Mouse (Mus musculus): ENCODE results near the gene Agbl1. TPM values are rescaled to one million over a fixed set of nuclear protein-coding genes. Genes with fewer than 3 reads are reported as not detected.
"Not testable (repeated sequence)": the region's sequence is repeated elsewhere in the genome, so short reads cannot be mapped to it uniquely, and the experiment has no call there.

Gene Agbl1
- total and polyA plus RNA-seq, 2 experiments from 2014 or later = 0.15 to 0.43 TPM

DNA sequence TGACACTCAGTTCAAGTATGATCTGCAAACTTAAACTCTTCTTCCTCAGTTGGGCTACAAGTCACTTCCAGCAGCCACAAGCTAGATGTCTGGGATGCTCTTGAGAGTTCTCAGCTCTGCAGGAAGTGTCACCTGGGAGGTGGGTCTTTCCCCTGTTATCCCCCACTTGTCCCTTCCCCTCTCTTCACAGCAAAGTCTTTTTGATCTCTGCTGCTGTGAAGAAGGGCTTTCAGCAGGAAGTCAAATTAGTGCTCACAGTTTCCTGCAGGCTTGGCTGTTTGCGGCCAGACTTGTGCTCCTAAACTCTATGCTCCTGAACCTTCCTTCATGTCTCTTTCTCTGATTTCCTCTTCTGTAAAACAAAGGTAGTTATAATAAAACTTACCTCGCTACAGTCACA lies 806 bp upstream of the Agbl1 start:
- Histone ChIP-seq H3K4me2 (ENCODE audit: low read depth) (no peak overlapping the region), H3K4me3 (ENCODE audit: low read depth, low read length) (no peak overlapping the region), H3K27me3 (ENCODE audit: insufficient read depth, low read length) (no peaks in the 10 kb centered on the region), H3K27ac (ENCODE audit: low read depth, low read length) (no peak overlapping the region), H3K36me3 (ENCODE audit: insufficient read depth) (no peaks in the 10 kb centered on the region), H3K4me1 (ENCODE audit: insufficient read depth) (no peaks in the 10 kb centered on the region), H3K9me3 (ENCODE audit: low read length) (no peaks in the 10 kb centered on the region), H3K9ac (no peak overlapping the region)
- TF ChIP-seq CTCF (IDR thresholded peaks at IDR 0.05; ENCODE audit: low read depth) = no peak
- no peak for ATAC-seq
- DNase-seq = no peak
- WGBS = 64% methylated on average over 2 of the region's 2 CpGs

DNA sequence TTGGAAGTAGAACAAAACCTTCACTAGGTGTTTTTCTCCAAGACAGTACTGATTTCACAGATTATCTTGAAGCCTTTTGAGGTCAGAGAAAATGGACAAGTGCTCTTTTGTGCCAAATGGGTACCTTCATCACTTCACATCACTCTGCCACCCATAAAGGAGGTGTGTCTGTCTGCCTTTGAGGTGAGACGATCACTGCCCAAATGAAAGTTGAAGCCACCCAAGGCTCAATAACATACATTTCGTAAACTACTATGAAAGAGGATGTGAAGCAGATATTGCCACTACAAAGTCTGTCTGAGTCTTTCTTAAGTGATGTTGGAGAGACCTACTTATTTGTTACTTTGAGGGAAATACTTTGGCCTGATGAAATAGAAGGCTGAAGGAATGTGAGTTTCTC lies 4.6 kb downstream of the Agbl1 start:
- no peaks in the 10 kb centered on the region for H3K4me1 ChIP-seq (ENCODE audit: insufficient read depth)
- no peak for TF ChIP-seq CTCF (IDR thresholded peaks at IDR 0.05; ENCODE audit: low read depth)
- H3K9me3 ChIP-seq (ENCODE audit: low read length) = no peaks in the 10 kb centered on the region
- H3K4me3 ChIP-seq (ENCODE audit: low read depth, low read length) = no peak overlapping the region
- H3K4me2 ChIP-seq (ENCODE audit: low read depth) = no peak overlapping the region
- H3K27ac ChIP-seq (ENCODE audit: low read depth, low read length) = no peak overlapping the region
- H3K9ac ChIP-seq = no peak overlapping the region
- no peaks in the 10 kb centered on the region for H3K27me3 ChIP-seq (ENCODE audit: insufficient read depth, low read length)
- WGBS = 92% methylated on average over 2 of the region's 2 CpGs
- ATAC-seq (no peak), DNase-seq (no peak)
- H3K36me3 ChIP-seq (ENCODE audit: insufficient read depth) = no peaks in the 10 kb centered on the region

GRCm38 (mm10) chr7:76237497-76237896 lies 7.8 kb downstream of the Agbl1 start:
- ATAC-seq = no peak
- no peak for TF ChIP-seq CTCF (IDR thresholded peaks at IDR 0.05; ENCODE audit: low read depth)

GRCm38 (mm10) chr7:76244839-76245238 lies 15.2 kb downstream of the Agbl1 start:
- 96% methylated on average over 15 of the region's 18 CpGs for WGBS
- not testable (repeated sequence) for H3K27ac ChIP-seq (ENCODE audit: low read depth, low read length); H3K36me3 ChIP-seq (ENCODE audit: insufficient read depth); H3K27me3 ChIP-seq (ENCODE audit: insufficient read depth, low read length); H3K4me3 ChIP-seq (ENCODE audit: low read depth, low read length); H3K9me3 ChIP-seq (ENCODE audit: low read length); H3K9ac ChIP-seq; H3K4me2 ChIP-seq (ENCODE audit: low read depth); ATAC-seq; H3K4me1 ChIP-seq (ENCODE audit: insufficient read depth); DNase-seq

More at GRCm38 (mm10) chr7:76237497-76237896, 7.8 kb downstream of the Agbl1 start:
- no peaks in the 10 kb centered on the region for H3K36me3 ChIP-seq (ENCODE audit: insufficient read depth)
- no peaks in the 10 kb centered on the region for H3K27me3 ChIP-seq (ENCODE audit: insufficient read depth, low read length)
- WGBS = 82% methylated on average over 4 of the region's 4 CpGs
- no peak overlapping the region for H3K9ac ChIP-seq
- no peaks in the 10 kb centered on the region for H3K9me3 ChIP-seq (ENCODE audit: low read length)
- no peak overlapping the region for H3K27ac ChIP-seq (ENCODE audit: low read depth, low read length)
- no peak for DNase-seq
- H3K4me1 ChIP-seq (ENCODE audit: insufficient read depth) = no peaks in the 10 kb centered on the region
- H3K4me2 ChIP-seq (ENCODE audit: low read depth) = no peak overlapping the region
- H3K4me3 ChIP-seq (ENCODE audit: low read depth, low read length) = no peak overlapping the region

GRCm38 (mm10) chr7:76275061-76275460 lies 45.4 kb downstream of the Agbl1 start:
- no peaks in the 10 kb centered on the region for H3K27me3 ChIP-seq (ENCODE audit: insufficient read depth, low read length)
- DNase-seq (no peak), ATAC-seq (no peak)
- no peak overlapping the region for H3K4me3 ChIP-seq (ENCODE audit: low read depth, low read length)
- H3K4me1 ChIP-seq (ENCODE audit: insufficient read depth) = no peaks in the 10 kb centered on the region
- no peak overlapping the region for H3K27ac ChIP-seq (ENCODE audit: low read depth, low read length)
- H3K4me2 ChIP-seq (ENCODE audit: low read depth) = no peak overlapping the region
- TF ChIP-seq CTCF (IDR thresholded peaks at IDR 0.05; ENCODE audit: low read depth) = no peak
- no peaks in the 10 kb centered on the region for H3K9me3 ChIP-seq (ENCODE audit: low read length)
- H3K36me3 ChIP-seq (ENCODE audit: insufficient read depth) = no peaks in the 10 kb centered on the region
- H3K9ac ChIP-seq = no peak overlapping the region

- H3K4me1 ChIP-seq (ENCODE audit: insufficient read depth) = no peaks in the 10 kb centered on the region
- H3K9me3 ChIP-seq (ENCODE audit: low read length) = no peaks in the 10 kb centered on the region
- no peak for ATAC-seq
- no peak for TF ChIP-seq CTCF (IDR thresholded peaks at IDR 0.05; ENCODE audit: low read depth)
- H3K9ac ChIP-seq = no peak overlapping the region
- no peak overlapping the region for H3K4me2 ChIP-seq (ENCODE audit: low read depth)
- no peak overlapping the region for H3K27ac ChIP-seq (ENCODE audit: low read depth, low read length)
- WGBS = 51% methylated on average over 2 of the region's 2 CpGs
- DNase-seq = no peak
- H3K36me3 ChIP-seq (ENCODE audit: insufficient read depth) = no peaks in the 10 kb centered on the region
- H3K4me3 ChIP-seq (ENCODE audit: low read depth, low read length) = no peak overlapping the region
- H3K27me3 ChIP-seq (ENCODE audit: insufficient read depth, low read length) = no peaks in the 10 kb centered on the region
Observed at GRCm38 (mm10) chr7:76282831-76283230, 53.1 kb downstream of the Agbl1 start.

- peak; percentile 81 for TF ChIP-seq CTCF (IDR thresholded peaks at IDR 0.05; ENCODE audit: low read depth)
- H3K27ac ChIP-seq (ENCODE audit: low read depth, low read length) = no peak overlapping the region
- ATAC-seq = peak; percentile 73
- no peaks in the 10 kb centered on the region for H3K4me1 ChIP-seq (ENCODE audit: insufficient read depth)
- peak; percentile 78 for DNase-seq
- no peak overlapping the region for H3K4me2 ChIP-seq (ENCODE audit: low read depth)
- no peak overlapping the region for H3K4me3 ChIP-seq (ENCODE audit: low read depth, low read length)
- 74% methylated on average over 3 of the region's 3 CpGs for WGBS
- H3K36me3 ChIP-seq (ENCODE audit: insufficient read depth) = no peaks in the 10 kb centered on the region
- H3K9me3 ChIP-seq (ENCODE audit: low read length) = no peaks in the 10 kb centered on the region
- H3K27me3 ChIP-seq (ENCODE audit: insufficient read depth, low read length) = no peaks in the 10 kb centered on the region
- H3K9ac ChIP-seq = no peak overlapping the region
Observed at GRCm38 (mm10) chr7:76287531-76287930, 57.8 kb downstream of the Agbl1 start.
